Mouse (Mus musculus): ENCODE measurements at regions not wholly inside any gene's neighbourhood (a gene's known extent, or its start where the extent isn't known, plus 50 kb on each side); places are given as distances from the start of the nearest gene placed in this dataset.

DNA sequence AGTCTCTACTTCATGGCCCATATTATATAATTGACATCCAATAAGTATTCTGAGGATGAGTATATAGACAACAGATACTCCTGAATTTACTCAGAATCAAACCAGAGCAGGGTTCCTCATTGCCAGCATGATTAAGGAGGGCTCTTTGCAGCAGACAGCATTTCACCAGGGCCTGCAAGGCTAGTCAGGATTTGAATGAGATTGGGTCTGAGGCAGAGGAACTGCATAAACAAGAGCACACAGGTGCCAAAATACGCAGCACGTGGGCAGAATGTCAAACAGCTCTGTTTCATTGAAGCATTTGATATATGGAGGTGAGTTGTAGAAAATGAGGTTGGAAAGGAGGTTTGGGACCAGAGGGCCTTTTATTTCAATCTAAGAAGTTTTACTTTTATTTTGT, 387.5 kb upstream of the Tenm2 start:
- no peak for DNase-seq

- DNase-seq = no peak
Observed at GRCm38 (mm10) chr11:37600533-37600932, 364.8 kb upstream of the Tenm2 start.

GRCm38 (mm10) chr11:37582236-37582635, 346.5 kb upstream of the Tenm2 start:
- no peak for DNase-seq

- DNase-seq = no peak
Observed at GRCm38 (mm10) chr11:37533624-37534023, 297.9 kb upstream of the Tenm2 start.

DNA sequence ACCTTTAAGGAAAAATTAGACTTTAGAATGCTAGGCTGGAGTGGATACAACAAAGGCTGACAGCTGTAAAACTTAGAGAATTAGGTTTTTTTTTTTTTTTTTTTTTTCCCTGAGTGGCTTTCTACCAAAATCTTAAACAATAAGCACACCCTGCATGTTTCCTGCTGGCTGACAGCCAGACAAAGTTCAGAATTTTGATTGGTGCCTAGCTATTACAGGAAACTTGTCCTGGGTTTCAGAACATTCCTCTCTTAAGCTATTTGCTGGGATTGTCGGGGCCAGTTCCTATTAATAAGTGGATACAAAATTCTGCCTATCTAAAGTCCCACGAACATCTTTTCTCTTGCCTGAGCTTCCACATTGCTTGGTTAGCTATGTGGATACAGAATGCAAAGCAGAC, 296.7 kb upstream of the Tenm2 start:
- DNase-seq = peak; percentile 8

DNA sequence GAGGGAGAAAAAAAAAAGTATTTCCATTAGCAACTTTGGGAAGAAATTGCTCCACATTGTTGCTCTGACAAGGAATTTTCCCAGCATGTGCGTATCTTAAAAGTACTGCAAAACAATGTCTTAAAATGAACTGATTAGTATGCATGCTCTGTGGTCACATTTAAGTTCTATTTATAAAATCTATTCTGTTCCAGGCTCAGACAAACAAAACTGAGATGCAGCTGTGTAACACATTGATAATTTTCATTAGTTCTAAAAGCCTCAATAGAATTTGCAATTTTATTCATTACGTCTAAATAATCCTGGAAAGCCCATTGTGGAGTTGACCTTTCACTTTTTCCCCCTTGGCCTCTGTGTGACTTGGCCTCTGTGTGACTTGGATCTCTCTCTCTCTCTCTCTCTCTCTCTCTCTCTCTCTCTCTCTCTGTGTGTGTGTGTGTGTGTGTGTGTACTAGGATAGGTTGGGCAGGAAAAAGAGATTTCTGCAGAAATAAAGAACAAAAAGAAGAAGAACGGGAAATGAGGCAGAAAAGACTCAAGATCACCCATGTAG, 262.8 kb upstream of the Tenm2 start:
- DNase-seq = no peak

DNA sequence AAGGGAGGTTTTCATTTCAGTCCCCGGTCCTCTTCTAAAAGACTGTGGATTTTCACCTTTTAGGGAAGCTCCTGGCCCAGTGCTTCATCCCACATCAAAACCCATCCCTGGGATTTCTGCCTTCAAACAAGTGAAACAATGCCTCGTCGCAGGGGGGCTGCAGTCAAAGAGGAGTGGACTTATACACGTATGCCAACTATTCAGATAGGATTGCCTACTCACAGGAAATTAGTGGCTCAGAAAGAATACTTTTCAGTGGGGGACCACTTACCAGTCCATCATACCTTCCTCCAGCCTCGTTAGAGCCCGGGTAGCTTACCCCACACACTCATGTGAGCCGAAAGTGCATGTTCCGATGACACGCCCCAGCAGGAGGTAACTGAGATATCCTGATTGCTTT, 262.1 kb upstream of the Tenm2 start:
- DNase-seq = no peak

DNA sequence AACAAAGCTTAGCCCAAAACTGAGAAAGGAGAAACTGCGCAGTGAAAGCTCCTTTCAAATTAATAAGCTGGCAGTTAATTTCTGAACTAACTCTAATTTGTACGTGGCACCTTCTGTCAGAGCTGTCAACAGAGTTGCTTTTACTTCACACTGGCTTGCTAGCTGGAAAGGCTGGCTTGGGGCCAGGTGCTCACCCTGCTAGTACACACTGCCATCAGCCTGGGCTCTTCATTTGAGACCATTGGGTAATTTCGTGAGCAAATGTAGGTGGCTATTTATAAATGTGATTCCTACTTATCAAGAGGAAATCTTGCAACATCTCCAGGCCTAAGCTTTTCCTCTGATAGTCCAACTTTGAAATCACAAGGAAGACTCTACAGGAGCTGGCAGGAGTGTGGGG, 244.5 kb upstream of the Tenm2 start:
- DNase-seq = peak; percentile 16

GRCm38 (mm10) chr11:37478970-37479482, 243.3 kb upstream of the Tenm2 start:
- DNase-seq = no peak

GRCm38 (mm10) chr11:37474068-37474467, 238.3 kb upstream of the Tenm2 start:
- no peak for DNase-seq

DNA sequence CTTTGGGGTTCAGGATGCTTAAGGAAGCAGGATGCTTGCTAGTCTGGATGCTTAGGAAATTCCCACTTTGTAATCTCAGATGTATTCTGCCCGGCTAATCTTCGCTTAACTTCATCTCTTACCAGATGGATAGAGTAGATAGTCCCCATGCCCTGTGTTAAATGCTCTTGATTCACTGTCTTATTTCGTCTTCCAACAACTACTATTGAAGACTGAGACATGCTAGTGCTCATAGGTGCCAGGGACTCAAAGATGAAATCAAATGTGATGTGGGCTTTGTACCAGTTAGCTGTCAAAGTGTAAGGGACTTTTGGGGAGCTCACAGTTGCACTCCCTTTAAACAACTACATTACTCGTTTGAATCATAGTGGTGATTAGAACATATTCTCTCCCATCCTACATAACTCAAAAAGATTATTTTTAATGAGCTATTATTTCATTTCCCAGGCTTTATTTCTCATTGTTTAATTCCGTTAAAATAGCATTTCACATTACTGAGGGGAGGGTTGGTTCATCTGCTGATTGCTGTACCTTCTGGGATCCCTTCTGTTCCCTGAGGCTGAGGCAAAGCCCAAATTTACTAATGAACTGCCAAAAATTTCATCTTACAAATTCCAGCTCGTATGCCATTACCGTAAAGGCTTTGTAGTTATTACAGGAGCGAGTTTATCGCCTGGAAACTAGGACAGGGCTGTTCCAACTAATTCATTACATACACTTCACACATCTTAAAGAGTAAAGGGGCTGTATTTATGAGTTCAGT, 228.1 kb upstream of the Tenm2 start:
- no peak for DNase-seq

DNA sequence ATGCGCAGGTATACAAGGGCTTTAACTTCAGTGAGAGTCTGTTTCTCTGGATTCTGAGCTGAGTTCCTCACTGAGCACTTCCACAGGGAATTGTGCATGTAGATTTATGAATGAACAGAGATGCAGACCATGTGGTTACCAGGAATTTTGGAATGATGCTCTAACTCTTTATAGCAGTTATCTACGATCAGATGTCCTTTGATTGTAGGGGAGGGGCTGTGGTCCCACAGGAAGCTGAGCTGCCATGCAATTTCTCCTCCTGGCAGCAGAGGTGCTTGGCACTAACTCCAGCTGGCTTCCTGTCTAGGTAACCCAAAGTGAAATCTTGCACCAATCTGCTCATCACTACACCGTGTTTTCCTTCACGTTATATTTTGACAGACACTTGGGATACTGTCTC, 226.6 kb upstream of the Tenm2 start:
- no peak for DNase-seq

DNA sequence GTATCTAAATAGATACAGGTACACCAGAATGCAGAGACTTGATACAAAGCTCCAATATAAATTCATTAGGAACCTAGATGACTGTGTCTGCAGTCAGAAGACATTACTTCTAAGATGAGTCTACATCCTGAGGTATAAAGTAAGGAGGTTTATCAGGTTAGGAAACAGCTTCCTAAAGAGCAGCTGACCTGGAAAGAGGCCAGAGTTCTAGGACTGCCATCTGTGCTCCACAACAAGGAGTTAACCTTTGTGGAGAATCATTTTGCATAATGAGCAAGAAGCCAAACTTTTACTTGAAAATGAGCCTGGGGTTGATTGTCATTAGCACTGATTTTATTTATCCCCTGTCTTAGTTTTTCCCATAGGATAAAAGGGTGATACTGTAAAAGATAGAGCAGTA, 211.6 kb upstream of the Tenm2 start:
- DNase-seq = no peak

DNA sequence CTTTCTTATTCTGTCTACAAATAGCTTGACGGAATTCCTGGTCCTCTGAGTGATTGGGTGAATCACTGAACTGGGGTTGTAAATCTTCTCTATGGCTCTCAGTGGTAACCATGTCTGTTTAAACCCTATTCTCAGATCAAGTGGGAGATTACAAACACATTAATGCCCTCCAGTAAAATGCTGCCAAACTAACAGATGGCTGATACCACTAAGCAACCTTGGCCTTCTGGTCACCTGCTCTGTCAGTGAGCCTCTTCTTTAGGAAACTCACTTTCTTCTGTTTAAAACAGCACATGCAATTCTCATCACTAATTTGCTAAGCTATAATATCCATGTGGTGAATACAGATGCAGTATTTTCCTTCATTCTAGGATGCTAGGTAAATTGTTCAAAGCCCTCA, 210.9 kb upstream of the Tenm2 start:
- no peak for DNase-seq

DNA sequence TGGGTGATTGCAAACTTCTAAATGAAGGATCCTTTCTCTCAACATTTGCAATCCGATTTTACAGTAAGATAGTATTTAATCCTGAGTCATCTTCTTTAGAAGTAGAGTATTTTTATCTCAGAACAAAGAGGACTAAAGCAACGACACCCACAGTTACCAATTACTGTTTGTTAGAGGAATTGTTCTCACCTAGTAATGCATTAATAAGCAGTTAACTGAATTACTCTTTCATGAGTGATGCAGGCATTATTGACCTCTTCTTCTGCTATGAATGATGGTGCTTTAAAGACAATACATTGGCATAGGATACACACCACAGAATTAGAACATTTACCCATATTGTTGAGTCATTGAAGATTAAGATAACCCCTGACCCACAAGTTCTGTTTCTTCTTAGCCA, 207.0 kb upstream of the Tenm2 start:
- DNase-seq = no peak

GRCm38 (mm10) chr11:37434600-37434999, 198.8 kb upstream of the Tenm2 start:
- DNase-seq = no peak

DNA sequence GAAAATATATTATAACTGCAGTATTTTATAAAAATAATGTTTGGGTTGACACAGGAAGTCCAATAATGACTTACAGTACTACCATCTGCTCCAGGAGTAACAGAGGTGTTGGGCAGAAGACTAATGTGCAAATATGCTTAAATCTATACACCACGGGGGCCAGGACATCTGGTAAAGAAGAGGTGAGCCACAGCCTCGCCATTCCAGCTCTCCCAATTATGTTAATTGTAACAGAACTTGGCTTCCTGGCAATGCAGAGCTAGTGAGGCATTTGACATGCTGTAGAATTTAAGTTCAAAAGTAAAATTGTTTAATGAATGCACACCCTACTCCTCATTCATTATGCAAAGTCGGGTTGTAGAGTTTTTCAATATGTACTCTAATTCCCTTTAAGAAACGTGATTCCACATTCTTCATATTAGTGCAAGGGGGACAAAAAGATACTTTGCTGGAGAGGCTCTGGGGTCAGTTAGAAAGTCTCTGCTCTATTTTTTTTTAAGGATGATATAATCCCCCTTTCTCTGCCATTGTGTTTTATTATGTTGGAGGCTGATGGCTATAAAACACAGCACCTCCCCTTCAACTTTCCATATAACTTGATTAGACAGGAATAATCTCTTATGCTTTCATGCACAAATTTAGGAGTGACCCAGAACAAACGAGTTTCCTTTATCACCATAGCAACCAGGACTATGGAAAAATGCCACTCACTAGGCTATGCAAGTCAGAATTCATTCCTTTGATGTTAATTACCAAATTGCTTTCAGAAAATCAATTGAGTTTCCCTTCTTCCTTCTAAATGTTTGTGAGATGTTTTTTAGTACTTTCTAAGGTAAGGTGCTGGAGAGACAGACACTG, 188.8 kb upstream of the Tenm2 start:
- no peak for DNase-seq

DNA sequence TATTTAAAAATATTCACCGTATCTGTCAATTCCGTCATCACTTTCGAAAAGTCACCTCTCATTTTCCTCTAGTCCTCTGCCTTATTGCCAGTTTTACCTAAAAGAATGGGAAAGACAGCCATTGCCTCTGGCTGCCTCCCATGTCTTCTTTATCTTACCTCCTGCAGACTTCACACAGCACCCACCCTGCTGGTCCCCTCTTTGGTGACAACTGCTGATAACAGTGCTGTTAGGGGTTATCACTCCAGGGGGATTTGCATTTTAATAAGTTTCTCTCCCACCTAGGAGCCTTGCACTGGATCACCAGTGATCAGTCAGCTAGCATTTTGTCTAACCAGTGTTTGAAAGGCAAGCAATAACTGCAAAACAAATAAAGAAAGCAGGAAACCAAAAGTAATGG, 177.1 kb upstream of the Tenm2 start:
- no peak for DNase-seq

DNA sequence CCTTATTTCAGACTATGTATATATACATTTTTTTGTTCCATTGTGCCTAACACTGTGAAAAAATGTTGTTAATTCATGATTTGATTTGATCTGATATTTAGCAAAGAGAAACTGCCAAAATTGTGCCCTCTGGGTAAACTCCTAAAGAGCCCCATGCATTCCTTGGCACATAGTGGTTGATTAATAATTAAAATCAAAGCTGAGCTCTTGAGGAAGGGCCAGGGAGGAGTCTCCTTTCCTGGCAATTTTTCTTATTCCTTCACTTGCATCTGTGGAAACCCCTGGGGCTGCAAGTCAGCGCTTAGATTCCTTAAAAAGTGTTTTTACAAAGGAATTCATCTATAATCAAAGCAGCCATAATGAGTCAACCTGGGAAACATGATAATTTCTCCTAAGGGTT, 132.2 kb upstream of the Tenm2 start:
- DNase-seq = no peak

GRCm38 (mm10) chr11:37364430-37364829, 128.7 kb upstream of the Tenm2 start:
- DNase-seq = peak; percentile 5

GRCm38 (mm10) chr11:37355074-37355473, 119.3 kb upstream of the Tenm2 start:
- DNase-seq = no peak

GRCm38 (mm10) chr11:37309691-37310090, 73.9 kb upstream of the Tenm2 start:
- DNase-seq = no peak

DNA sequence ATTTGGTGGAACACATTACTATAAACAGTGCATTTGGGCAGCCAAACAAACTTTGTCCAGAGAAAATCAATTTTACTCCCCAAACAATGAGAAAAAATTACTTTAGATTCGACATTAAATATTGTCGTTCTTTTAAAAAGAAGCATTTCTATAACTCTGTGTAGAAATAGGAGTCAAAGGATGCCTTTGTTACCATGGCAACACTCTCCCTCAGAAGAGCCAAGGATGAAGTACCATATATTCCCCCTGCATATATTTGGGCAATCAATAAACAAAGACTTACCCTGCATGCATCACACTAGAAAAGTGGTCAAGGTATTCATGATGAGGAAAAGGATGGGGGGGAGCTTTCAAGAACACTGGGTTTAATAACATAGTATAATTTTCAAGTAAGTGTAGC, 70.9 kb upstream of the Tenm2 start:
- no peak for DNase-seq
